Mouse (Mus musculus): ENCODE measurements around the gene Myh3. TPM values are rescaled to one million over a fixed set of nuclear protein-coding genes. Genes with fewer than 3 reads are reported as not detected.
"Not testable (repeated sequence)": the region's sequence is repeated elsewhere in the genome, so short reads cannot be mapped to it uniquely, and the experiment has no call there.

Gene Myh3
- polyA plus RNA-seq, 1 experiment, result not detected

GRCm38 (mm10) chr11:67085489-67085888 is 7.4 kb downstream of the Myh3 start:
- Histone ChIP-seq H3K4me3 (ENCODE audit: insufficient read depth, low read depth, low read length) (no peak overlapping the region), H3K27ac (replicated peaks; ENCODE audit: low read depth, low read length) (no peak overlapping the region), H3K4me1 (ENCODE audit: control insufficient read depth, insufficient read depth, insufficient read length, low read length) (no peaks in the 10 kb centered on the region)

- Histone ChIP-seq H3K4me3 (ENCODE audit: insufficient read depth, low read depth, low read length) (no peak overlapping the region), H3K4me1 (ENCODE audit: control insufficient read depth, insufficient read depth, insufficient read length, low read length) (no peaks in the 10 kb centered on the region), H3K27ac (replicated peaks; ENCODE audit: low read depth, low read length) (no peak overlapping the region)
These were observed 8.5 kb downstream of the Myh3 start for GRCm38 (mm10) chr11:67086467-67087164.

GRCm38 (mm10) chr11:67087225-67087624 is 9.1 kb downstream of the Myh3 start:
- H3K4me3 ChIP-seq (ENCODE audit: insufficient read depth, low read depth, low read length), result no peak overlapping the region
- no peak overlapping the region for H3K27ac ChIP-seq (replicated peaks; ENCODE audit: low read depth, low read length)
- no peaks in the 10 kb centered on the region for H3K4me1 ChIP-seq (ENCODE audit: control insufficient read depth, insufficient read depth, insufficient read length, low read length)

GRCm38 (mm10) chr11:67092354-67092753 is 14.3 kb downstream of the Myh3 start:
- H3K27ac ChIP-seq (replicated peaks; ENCODE audit: low read depth, low read length); H3K4me3 ChIP-seq (ENCODE audit: insufficient read depth, low read depth, low read length); H3K4me1 ChIP-seq (ENCODE audit: control insufficient read depth, insufficient read depth, insufficient read length, low read length): not testable (repeated sequence)

DNA sequence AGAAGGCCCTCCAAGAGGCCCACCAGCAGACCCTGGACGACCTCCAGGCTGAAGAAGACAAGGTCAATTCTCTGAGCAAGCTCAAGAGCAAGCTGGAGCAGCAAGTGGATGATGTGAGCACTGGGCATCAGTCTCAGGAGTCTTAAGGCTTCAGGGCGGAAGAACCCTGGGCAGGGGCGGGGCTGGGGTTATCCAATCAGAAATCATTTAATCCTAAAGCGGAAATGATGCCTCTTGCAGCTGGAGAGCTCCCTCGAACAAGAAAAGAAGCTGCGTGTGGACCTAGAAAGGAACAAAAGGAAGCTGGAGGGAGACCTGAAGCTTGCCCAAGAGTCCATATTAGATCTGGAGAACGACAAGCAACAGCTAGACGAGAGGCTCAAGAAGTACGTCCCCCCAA is 15.1 kb downstream of the Myh3 start:
- no peak overlapping the region for H3K4me3 ChIP-seq (ENCODE audit: insufficient read depth, low read depth, low read length)

GRCm38 (mm10) chr11:67093652-67094051 is 15.6 kb downstream of the Myh3 start:
- Histone ChIP-seq H3K27ac (replicated peaks; ENCODE audit: low read depth, low read length) (no peak overlapping the region), H3K4me3 (ENCODE audit: insufficient read depth, low read depth, low read length) (no peak overlapping the region), H3K4me1 (ENCODE audit: control insufficient read depth, insufficient read depth, insufficient read length, low read length) (no peaks in the 10 kb centered on the region)

More for the DNA sequence above, 15.1 kb downstream of the Myh3 start:
- Histone ChIP-seq H3K4me1 (ENCODE audit: control insufficient read depth, insufficient read depth, insufficient read length, low read length) (no peaks in the 10 kb centered on the region), H3K27ac (replicated peaks; ENCODE audit: low read depth, low read length) (no peak overlapping the region)

DNA sequence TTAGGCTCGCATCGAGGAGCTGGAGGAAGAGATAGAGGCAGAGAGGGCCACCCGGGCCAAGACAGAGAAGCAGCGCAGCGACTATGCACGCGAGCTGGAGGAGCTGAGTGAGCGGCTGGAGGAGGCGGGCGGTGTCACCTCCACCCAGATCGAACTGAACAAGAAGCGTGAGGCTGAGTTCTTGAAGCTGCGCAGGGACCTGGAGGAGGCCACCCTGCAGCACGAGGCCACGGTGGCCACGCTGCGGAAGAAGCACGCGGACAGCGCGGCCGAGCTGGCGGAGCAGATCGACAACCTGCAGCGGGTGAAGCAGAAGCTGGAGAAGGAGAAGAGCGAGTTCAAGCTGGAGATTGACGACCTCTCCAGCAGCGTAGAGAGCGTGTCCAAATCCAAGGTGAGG is 16.4 kb downstream of the Myh3 start:
- Histone ChIP-seq H3K4me3 (ENCODE audit: insufficient read depth, low read depth, low read length) (no peak overlapping the region), H3K4me1 (ENCODE audit: control insufficient read depth, insufficient read depth, insufficient read length, low read length) (no peaks in the 10 kb centered on the region), H3K27ac (replicated peaks; ENCODE audit: low read depth, low read length) (no peak overlapping the region)

- Histone ChIP-seq H3K4me1 (ENCODE audit: control insufficient read depth, insufficient read depth, insufficient read length, low read length) (no peaks in the 10 kb centered on the region), H3K27ac (replicated peaks; ENCODE audit: low read depth, low read length) (no peak overlapping the region), H3K4me3 (ENCODE audit: insufficient read depth, low read depth, low read length) (no peak overlapping the region)
These were observed 19.6 kb downstream of the Myh3 start for GRCm38 (mm10) chr11:67097709-67098108.

- Histone ChIP-seq H3K4me1 (ENCODE audit: control insufficient read depth, insufficient read depth, insufficient read length, low read length) (no peaks in the 10 kb centered on the region), H3K4me3 (ENCODE audit: insufficient read depth, low read depth, low read length) (no peak overlapping the region), H3K27ac (replicated peaks; ENCODE audit: low read depth, low read length) (no peak overlapping the region)
These were observed 20.3 kb downstream of the Myh3 start for GRCm38 (mm10) chr11:67098427-67098826.

GRCm38 (mm10) chr11:67099241-67099640 is 21.1 kb downstream of the Myh3 start:
- no peak overlapping the region for H3K27ac ChIP-seq (replicated peaks; ENCODE audit: low read depth, low read length)
- no peak overlapping the region for H3K4me3 ChIP-seq (ENCODE audit: insufficient read depth, low read depth, low read length)
- H3K4me1 ChIP-seq (ENCODE audit: control insufficient read depth, insufficient read depth, insufficient read length, low read length), result no peaks in the 10 kb centered on the region

DNA sequence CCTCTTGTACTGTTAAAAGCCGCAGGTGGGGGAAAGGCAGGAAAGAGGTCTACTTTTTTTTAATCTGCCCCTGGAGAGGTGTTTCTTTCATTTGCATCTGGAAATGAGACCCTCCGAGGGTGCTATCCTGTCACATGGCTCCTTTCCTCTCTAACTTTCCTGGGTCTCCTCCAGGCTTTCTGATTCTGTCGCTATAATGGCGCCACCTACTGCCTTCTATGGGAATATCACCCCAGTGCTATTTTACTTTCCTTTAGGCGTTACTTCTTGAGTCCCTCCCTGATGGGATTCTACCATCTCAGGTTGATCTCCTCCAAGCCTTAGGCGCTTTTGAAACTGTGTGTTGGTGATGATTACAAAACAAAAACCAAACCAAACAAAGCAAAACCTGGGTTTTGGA is 22.1 kb downstream of the Myh3 start:
- Histone ChIP-seq H3K4me3 (ENCODE audit: insufficient read depth, low read depth, low read length) (no peak overlapping the region), H3K27ac (replicated peaks; ENCODE audit: low read depth, low read length) (no peak overlapping the region), H3K4me1 (ENCODE audit: control insufficient read depth, insufficient read depth, insufficient read length, low read length) (no peaks in the 10 kb centered on the region)

DNA sequence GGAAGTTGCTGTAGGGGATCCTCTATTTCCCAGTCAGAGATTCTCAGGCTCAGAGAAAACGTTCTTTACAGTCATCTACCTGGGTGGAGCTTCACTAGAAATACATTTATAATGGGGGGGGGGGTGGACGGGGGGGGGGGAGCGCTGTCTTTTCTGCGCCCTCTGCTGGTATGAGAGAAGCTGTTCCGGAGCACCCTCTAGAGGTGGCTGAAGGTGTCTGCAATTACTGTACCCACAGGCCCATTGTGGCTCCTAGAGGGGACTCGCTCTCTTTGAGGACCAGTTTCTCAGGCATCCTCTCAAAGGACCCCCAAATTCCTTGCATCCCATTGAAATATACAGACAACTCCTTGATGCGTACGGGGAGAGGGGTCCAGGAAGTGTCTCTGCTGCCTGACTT is 23.6 kb downstream of the Myh3 start:
- Histone ChIP-seq H3K4me1 (ENCODE audit: control insufficient read depth, insufficient read depth, insufficient read length, low read length) (no peaks in the 10 kb centered on the region), H3K27ac (replicated peaks; ENCODE audit: low read depth, low read length) (no peak overlapping the region), H3K4me3 (ENCODE audit: insufficient read depth, low read depth, low read length) (no peak overlapping the region)

- H3K27ac ChIP-seq (replicated peaks; ENCODE audit: low read depth, low read length), result no peak overlapping the region
- H3K4me3 ChIP-seq (ENCODE audit: insufficient read depth, low read depth, low read length), result no peak overlapping the region
- H3K4me1 ChIP-seq (ENCODE audit: control insufficient read depth, insufficient read depth, insufficient read length, low read length), result no peaks in the 10 kb centered on the region
These were observed 25.2 kb downstream of the Myh3 start for GRCm38 (mm10) chr11:67103256-67103655.

DNA sequence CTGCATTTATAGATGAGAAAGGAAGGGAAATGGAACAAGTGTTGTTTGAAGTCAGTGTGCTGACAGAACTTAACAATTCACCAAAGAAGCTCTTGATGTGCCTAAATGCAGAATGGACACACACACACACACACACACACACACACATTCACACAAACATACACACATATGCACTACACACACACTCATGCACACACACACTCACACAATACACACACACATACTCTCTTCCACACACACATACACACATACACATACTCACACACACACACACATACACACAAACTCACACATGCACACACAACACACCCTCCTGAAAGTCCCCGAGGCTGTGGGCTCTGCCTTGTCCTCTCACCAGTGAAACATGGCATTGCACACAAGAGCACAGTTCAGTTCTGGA is 26.1 kb downstream of the Myh3 start:
- no peaks in the 10 kb centered on the region for H3K4me1 ChIP-seq (ENCODE audit: control insufficient read depth, insufficient read depth, insufficient read length, low read length)
- no peak overlapping the region for H3K4me3 ChIP-seq (ENCODE audit: insufficient read depth, low read depth, low read length)
- no peak overlapping the region for H3K27ac ChIP-seq (replicated peaks; ENCODE audit: low read depth, low read length)

DNA sequence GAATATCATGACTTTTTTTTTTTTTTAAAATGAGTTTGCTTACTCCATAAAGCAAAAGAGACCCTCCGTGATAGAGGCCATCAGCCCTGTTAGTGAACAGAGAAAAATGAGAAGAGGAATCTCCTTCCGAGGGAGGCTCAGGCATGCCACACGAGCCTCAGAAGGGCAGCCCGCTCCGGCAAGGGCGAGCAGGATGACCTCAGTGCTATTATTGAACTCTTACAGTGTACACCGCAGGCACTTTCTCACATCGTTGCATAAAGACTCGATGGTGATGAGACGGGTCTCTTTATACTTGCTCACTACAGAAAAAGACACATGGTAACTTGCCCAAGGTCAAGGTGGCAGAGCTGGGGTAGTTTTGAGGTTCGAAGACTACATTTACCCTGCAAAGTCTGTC is 26.6 kb downstream of the Myh3 start:
- Histone ChIP-seq H3K27ac (replicated peaks; ENCODE audit: low read depth, low read length) (no peak overlapping the region), H3K4me1 (ENCODE audit: control insufficient read depth, insufficient read depth, insufficient read length, low read length) (no peaks in the 10 kb centered on the region), H3K4me3 (ENCODE audit: insufficient read depth, low read depth, low read length) (no peak overlapping the region)

- H3K4me1 ChIP-seq (ENCODE audit: control insufficient read depth, insufficient read depth, insufficient read length, low read length), result no peaks in the 10 kb centered on the region
- no peak overlapping the region for H3K27ac ChIP-seq (replicated peaks; ENCODE audit: low read depth, low read length)
- H3K4me3 ChIP-seq (ENCODE audit: insufficient read depth, low read depth, low read length), result no peak overlapping the region
These were observed 27.6 kb downstream of the Myh3 start for GRCm38 (mm10) chr11:67105689-67106088.
